Mouse (Mus musculus): ENCODE results near the gene Ccdc157.

Gene Ccdc157

DNA sequence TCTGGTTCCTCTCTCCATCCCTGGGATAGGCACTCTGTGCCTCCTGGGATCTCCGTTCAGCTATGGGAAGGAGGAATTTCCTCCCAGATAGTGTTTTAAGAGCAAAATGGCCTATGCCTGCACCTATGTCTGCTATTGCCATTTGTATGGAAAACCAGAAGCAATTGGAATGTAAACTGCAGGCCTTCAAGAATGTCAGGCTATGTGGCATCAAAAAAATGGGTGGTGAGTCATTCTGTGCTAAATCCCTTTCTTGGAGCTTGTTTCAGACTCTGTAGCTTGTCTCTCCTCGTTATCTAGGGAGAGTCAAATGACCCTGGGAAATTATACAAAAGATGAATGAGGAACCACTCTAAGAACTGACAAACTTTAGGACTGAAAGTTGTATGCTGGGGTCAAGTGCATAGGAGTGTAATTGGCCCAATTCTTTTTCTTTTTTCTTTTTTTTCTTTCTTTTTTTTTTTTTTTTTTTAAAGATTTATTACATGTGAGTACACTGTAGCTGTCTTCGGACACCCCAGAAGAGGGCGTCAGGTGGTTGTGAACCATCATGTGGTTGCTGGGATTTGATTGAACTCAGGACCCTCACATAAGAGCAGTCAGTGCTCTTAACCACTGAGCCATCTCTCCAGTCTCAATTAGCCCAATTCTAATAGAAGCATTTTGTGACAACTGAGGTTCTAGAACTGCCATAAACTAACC is 24.3 kb upstream of the Ccdc157 start:
- intact Hi-C loops (cut with DNase I) = no loop called here

GRCm38 (mm10) chr11:4183511-4183910 is 23.4 kb upstream of the Ccdc157 start:
- intact Hi-C loops (cut with DNase I) = no loop called here

DNA sequence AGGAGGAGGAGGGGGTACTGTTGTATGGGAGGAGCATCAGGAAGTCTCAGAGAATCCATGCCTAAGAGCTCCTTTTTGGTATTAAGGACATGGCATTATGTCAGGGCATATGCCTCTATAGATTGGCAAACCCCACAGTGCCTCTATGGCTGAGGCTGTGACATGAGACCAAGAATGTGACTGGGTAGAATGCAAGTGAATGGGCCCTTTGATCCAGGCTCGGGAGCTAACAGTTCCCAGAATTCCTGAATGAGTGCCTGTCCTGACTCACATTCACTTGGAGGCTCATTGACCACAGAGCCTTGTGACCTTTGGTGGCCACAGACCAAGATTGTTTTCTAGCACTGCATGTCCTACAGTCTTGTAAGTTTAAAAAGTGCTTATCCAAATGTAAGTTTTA is 22.0 kb upstream of the Ccdc157 start:
- intact Hi-C loops (cut with DNase I) = no loop called here

DNA sequence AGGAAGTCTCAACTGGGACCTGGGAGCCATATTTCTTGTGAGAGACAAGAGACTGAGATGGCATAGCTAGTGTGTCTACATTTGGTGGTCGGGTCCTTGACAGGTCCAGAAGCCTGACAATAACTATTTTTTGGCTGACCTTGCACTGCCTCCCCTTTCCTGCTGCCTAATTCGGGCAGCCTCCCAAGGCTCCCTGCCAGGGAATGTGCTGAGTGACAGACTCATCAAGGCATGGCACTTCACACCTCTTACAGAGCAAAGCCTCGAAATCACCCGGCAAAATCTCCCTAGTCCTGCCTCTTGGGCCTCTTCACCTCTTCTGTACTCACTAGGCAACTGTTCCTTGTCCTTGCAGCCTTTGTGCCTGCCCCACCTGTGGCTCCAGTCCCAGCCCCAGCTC is 17.6 kb upstream of the Ccdc157 start:
- intact Hi-C loops (cut with DNase I) = no loop called here

- intact Hi-C loops (cut with DNase I) = no loop called here
Observed at GRCm38 (mm10) chr11:4174586-4174985, 14.5 kb upstream of the Ccdc157 start.

- intact Hi-C loops (cut with DNase I) = loop anchor here (10.0 kb wide), 1 partner anchor 48 kb away; the partner anchor contains the start of gene Castor1
Observed at GRCm38 (mm10) chr11:4166467-4167090, 6.5 kb upstream of the Ccdc157 start.

GRCm38 (mm10) chr11:4164701-4165100 is 4.6 kb upstream of the Ccdc157 start:
- intact Hi-C loops (cut with DNase I) = loop anchor here (10.0 kb wide), 1 partner anchor 50 kb away; the partner anchor contains the start of gene Castor1

DNA sequence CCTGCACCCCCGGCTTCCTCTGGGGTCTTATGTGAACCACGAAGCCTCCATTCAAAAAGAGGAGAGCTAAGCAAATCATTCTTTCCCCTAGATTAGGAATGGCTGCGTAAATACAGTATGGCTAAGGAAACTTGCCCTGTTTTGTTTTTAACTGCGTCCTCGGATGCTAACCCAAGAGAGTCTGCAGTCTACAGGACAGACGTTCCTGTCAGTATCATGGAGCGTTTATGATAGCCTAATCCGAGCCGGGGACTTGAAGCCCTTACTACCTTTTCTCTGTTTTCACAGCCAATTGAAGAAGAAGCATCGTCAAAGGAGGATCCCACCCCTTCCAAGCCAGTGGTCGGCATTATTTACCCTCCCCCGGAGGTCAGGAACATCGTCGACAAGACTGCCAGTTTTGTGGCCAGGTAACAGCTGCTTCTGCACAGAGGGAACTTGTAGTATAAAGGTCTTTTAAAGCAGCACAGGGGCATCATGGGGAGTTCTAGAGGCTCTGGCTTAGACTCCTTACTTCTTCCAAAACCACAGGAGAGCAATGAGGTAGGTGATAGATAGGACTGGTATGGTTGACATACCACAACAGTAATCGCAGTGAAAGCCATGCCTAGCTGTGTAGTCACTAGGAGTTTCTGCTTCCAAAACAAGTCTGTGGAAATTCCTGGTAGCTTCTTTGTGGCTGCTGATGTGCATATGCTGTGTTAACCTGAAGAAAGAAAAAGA is 826 bp upstream of the Ccdc157 start:
- intact Hi-C loops (cut with DNase I) = loop anchor here (10.0 kb wide), 1 partner anchor 54 kb away; the partner anchor contains the start of gene Castor1

DNA sequence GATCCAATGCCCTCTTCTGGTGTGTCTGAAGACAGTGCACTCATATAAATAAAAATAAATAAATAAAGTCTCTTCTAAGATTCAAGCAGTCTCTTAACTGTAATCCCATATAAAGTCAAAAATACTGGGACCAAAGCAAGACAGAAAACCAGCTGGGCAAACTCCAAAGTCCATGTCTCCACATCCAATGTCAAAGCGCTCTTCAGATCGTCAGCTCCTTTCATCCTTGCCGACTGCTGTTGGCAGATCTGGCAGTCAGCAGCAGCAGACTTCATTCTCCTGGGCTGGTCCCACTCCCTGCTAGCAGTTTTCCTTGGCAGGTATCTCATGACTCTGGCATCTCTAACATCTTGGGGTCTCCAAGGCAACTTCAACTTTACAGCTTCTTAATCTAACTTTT is 1.4 kb downstream of the Ccdc157 start:
- intact Hi-C loops (cut with DNase I) = no loop called here

GRCm38 (mm10) chr11:4155641-4156040 is 4.5 kb downstream of the Ccdc157 start:
- intact Hi-C loops (cut with DNase I) = no loop called here

GRCm38 (mm10) chr11:4153694-4154093 is 6.4 kb downstream of the Ccdc157 start:
- intact Hi-C loops (cut with DNase I) = no loop called here

GRCm38 (mm10) chr11:4149886-4150285 is 10.2 kb downstream of the Ccdc157 start:
- intact Hi-C loops (cut with DNase I) = no loop called here

- intact Hi-C loops (cut with DNase I) = no loop called here
Observed at GRCm38 (mm10) chr11:4148536-4149156, 11.4 kb downstream of the Ccdc157 start.

GRCm38 (mm10) chr11:4148120-4148519 is 12.0 kb downstream of the Ccdc157 start:
- intact Hi-C loops (cut with DNase I) = no loop called here

GRCm38 (mm10) chr11:4147098-4147497 is 13.0 kb downstream of the Ccdc157 start:
- intact Hi-C loops (cut with DNase I) = no loop called here

DNA sequence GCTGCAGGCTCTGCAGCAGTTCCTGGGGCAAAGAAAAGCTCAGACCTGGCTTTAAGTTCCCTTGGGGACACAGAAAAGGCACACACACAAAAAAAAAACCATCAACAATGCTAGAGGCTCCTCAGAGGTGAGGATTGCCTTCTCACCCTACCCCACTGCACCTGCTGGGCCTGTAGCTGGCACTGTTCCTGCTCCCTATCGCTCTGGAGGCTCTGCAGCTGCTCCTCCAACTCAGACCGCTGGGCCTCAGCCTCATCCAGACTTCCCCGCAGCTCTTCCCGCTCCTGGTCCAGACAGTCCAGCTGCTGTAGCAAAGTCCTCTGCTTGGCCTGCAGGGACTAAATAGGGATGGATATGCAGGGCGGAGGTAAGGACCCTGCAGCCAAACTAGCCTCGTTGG is 13.7 kb downstream of the Ccdc157 start:
- intact Hi-C loops (cut with DNase I) = no loop called here

- intact Hi-C loops (cut with DNase I) = no loop called here
Observed at GRCm38 (mm10) chr11:4143281-4144062, 16.6 kb downstream of the Ccdc157 start.

- intact Hi-C loops (cut with DNase I) = no loop called here
Observed at GRCm38 (mm10) chr11:4142352-4142751, 17.7 kb downstream of the Ccdc157 start.

DNA sequence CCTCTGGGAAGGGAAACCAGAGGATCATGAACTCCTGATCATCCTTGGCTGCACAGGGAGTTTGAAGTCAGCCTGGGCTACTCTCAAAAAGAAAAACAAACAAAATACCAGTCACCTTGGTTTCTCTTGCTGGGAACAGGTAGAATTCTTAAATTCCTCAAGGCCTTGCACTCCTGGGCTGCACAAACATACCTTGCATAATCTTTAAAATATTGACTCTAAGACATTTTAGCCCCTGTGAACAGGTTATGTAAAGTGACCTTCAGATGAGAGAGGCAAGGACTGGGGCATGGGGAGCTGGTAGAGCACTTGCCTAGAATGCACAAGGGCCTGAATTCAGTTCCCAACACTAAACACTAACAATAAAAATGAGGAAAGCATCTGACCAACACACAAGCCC is 18.6 kb downstream of the Ccdc157 start:
- intact Hi-C loops (cut with DNase I) = no loop called here

DNA sequence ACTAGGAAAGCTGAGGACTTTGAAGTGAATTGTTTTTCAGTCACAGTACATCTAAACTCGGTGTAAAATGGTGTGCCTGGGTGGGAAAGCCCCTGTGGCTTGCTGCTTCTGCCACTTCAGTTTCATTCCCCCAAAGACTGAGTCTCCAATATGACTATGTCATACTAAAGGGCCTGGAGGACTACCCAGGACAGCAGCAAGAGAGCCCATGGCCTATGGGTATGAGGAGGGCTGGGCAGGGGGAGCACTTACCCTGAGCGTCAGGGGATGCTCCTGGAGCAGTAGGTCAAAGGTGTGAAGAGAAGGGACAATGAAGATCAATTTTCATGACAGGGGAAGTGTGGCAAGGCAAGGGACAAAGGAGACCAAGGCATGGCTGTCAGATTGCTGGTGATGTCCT is 21.1 kb downstream of the Ccdc157 start:
- intact Hi-C loops (cut with DNase I) = no loop called here

All from adrenal gland (tissue).